Mouse (Mus musculus): ENCODE data around the gene Prpf4. TPM values are rescaled to one million over a fixed set of nuclear protein-coding genes. Genes with fewer than 3 reads are reported as not detected.

The Prpf4 gene
- polyA plus RNA-seq, 1 experiment from 2014 or later, result 25.3 TPM

DNA sequence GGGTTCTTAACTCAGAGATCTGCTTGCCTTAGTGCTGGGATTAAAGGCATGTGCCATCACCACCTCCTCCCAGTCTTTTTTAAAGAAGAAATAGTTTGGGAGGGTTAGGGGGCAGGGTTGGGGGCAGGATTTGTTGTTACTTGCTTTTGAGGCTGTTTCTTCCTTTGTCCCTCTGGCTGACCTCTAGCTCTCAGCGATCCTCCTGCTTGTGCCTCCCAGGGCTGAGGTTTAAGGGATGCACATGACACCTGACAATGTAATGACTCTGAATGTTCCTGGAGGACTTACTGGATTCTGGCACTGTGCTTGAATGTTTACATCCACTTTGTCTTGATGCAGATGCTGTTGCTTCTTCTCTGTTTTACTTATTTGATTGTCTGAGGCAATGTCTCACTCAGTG is 36.2 kb upstream of the Prpf4 start:
- H3K9ac ChIP-seq (replicated peaks), result no peak overlapping the region
- no peaks in the 10 kb centered on the region for H3K27me3 ChIP-seq
- no peak overlapping the region for H3K27ac ChIP-seq (replicated peaks)
- H3K4me3 ChIP-seq, result no peak overlapping the region
- 5% methylated on average over 1 of the region's 1 CpGs for WGBS
- no peak overlapping the region for H3K4me2 ChIP-seq (replicated peaks)
- H3K36me3 ChIP-seq, result no peaks in the 10 kb centered on the region
- H3K9me3 ChIP-seq, result no peaks in the 10 kb centered on the region
- no peaks in the 10 kb centered on the region for H3K4me1 ChIP-seq
- no peak for ATAC-seq (ENCODE audit: low FRiP score, low read depth)

DNA sequence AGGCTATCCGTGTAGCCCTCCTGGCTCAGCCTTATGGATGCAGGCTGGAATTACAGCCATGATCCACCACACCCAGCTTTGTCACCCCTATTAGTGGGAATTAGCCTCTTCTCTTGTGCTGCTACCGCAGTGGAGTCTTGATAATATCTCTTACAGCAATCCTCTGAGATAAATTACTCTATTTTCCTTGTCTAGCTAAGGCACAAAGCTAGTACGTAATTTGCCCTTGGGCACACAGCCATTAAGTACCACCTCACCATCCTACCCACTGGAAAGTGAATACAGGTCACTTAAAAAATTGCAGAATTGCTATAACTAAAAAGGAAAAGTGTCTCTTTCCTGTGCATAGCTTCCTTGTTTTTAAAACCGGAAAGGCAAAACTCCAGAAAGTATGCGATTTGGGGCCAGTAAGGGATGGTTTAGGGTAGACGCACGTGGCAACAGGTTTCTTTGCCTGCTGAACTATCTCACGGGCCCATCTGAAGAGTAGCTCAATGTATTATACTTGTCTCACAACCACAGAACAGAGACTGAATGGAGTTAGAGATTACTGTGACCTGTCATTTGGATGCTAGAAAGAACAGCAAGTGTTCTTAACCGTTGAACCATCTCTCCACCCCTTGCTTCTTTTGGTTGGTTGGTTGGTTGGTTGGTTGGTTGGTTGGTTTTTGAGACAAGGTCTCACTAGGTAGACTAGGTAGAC is 35.6 kb upstream of the Prpf4 start:
- no peak overlapping the region for H3K9ac ChIP-seq (replicated peaks)
- H3K4me1 ChIP-seq, result no peaks in the 10 kb centered on the region
- H3K4me2 ChIP-seq (replicated peaks), result no peak overlapping the region
- H3K27me3 ChIP-seq, result no peaks in the 10 kb centered on the region
- H3K36me3 ChIP-seq, result no peaks in the 10 kb centered on the region
- H3K9me3 ChIP-seq, result no peaks in the 10 kb centered on the region
- no peak overlapping the region for H3K4me3 ChIP-seq
- WGBS, result 84% methylated on average over 9 of the region's 9 CpGs
- no peak overlapping the region for H3K27ac ChIP-seq (replicated peaks)
- no peak for ATAC-seq (ENCODE audit: low FRiP score, low read depth)

DNA sequence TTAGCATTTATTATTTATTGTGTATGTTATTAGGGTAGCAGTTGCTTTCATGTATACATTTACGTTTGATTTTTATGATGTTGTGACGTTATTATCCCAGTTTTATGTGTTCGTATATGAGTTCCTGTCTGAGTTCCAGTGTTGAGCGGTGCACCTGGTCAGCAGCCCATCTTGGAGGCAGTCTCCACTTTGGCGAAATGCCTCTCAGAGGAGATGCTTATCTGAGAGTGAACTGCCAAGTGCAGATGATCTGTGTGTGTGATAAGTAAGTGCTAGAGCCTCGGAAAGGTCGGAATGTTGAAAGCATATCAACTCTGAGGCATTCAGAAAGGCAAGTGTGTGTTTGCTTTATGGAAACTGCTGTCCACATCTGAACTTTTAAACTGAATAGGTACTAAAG is 34.9 kb upstream of the Prpf4 start:
- no peak overlapping the region for H3K4me3 ChIP-seq
- no peak for ATAC-seq (ENCODE audit: low FRiP score, low read depth)

DNA sequence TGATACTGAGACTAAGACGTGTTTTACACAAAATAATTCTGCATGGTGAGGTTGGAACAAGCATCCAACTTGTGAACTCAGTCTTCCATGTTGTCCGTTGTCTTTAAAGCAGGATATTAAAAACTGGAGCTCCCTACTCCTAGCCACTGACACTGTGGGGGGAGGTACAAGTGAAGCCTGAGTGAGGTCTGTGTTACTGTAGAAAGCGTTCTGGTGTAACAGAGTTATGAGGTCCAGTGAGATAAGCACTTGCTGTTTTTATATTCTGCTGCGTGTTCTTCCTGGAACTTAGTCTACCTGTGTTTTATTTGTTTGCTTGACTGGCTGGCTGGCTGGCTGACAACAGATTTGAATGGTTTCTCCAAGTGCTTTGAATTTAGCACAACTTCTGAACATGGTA is 34.3 kb upstream of the Prpf4 start:
- Histone ChIP-seq H3K27ac (replicated peaks) (no peak overlapping the region), H3K4me3 (no peak overlapping the region), H3K36me3 (no peaks in the 10 kb centered on the region), H3K4me2 (replicated peaks) (no peak overlapping the region), H3K27me3 (no peaks in the 10 kb centered on the region), H3K4me1 (peaks cover 7% of the 10 kb centered on the region; the same call in 1 of the 2 replicates), H3K9me3 (no peaks in the 10 kb centered on the region), H3K9ac (replicated peaks) (no peak overlapping the region)
- 88% methylated on average over 4 of the region's 4 CpGs for WGBS
- ATAC-seq (ENCODE audit: low FRiP score, low read depth), result no peak

More for the DNA sequence above, 34.9 kb upstream of the Prpf4 start:
- no peak overlapping the region for H3K27ac ChIP-seq (replicated peaks)
- H3K9ac ChIP-seq (replicated peaks), result no peak overlapping the region
- 89% methylated on average over 7 of the region's 7 CpGs for WGBS
- peaks cover 2% of the 10 kb centered on the region; the same call in 1 of the 2 replicates for H3K4me1 ChIP-seq
- no peaks in the 10 kb centered on the region for H3K36me3 ChIP-seq
- H3K9me3 ChIP-seq, result no peaks in the 10 kb centered on the region
- H3K4me2 ChIP-seq (replicated peaks), result no peak overlapping the region
- H3K27me3 ChIP-seq, result no peaks in the 10 kb centered on the region

DNA sequence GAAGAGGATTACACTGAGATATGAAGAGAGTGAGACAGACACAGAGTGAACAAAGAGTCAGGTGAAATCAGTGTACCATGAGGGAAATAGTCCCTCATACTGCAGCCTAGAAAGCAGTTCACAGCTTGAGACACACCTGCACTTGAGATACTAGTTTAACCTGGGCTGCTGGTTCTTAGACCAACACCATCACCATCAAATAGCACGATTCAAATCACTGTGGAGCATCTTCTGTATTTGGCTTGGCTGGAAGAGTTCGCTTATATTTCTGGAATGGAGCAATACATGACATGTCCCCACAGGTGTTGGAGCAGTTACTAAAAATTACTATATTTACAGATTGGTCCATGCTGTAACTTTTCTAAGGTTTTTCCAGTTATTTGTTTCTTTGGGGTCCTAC is 32.5 kb upstream of the Prpf4 start:
- 94% methylated on average over 2 of the region's 2 CpGs for WGBS
- no peak for ATAC-seq (ENCODE audit: low FRiP score, low read depth)

DNA sequence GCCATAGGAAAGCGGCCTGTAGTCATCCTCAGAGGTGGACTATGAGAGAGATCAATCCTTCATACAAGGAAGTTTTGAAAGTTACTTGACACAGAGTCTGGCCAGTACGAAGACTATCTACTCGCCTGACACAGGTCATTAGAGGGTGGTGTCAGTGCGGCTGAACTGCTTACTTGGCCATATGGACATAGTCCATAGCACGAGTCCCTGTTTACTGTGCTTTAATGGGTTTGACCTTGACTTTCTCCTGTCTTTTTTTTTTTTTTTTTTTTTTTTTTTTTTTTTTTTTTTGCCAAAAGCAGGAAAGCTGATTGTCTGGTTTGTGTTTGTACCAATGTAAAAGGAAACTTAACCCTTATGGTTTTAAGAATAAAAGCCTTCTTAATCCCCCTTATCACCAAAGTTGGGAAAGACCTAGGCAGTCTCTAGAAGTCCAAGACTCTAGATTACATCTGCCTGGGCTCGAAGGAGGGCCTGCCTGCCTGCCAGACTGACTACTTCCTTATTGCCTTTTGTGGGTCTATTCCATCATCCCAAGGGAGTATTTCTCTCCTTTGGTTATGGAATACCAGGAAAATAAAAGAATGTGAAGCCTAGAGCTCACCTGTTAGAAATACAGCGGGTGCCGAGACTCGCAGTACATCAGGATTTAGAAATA is 28.7 kb upstream of the Prpf4 start:
- Histone ChIP-seq H3K9ac (replicated peaks) (no peak overlapping the region), H3K27ac (replicated peaks) (no peak overlapping the region), H3K36me3 (0 out of 2 replicates have a peak, but pooled peaks cover 3% of the 10 kb centered on the region), H3K9me3 (no peaks in the 10 kb centered on the region), H3K27me3 (no peaks in the 10 kb centered on the region), H3K4me1 (peaks cover 7% of the 10 kb centered on the region; the same call in 1 of the 2 replicates), H3K4me3 (no peak overlapping the region), H3K4me2 (replicated peaks) (no peak overlapping the region)
- WGBS, result 93% methylated on average over 9 of the region's 9 CpGs
- no peak for ATAC-seq (ENCODE audit: low FRiP score, low read depth)

More for the DNA sequence above, 32.5 kb upstream of the Prpf4 start:
- no peaks in the 10 kb centered on the region for H3K36me3 ChIP-seq
- H3K9ac ChIP-seq (replicated peaks), result no peak overlapping the region
- H3K4me2 ChIP-seq (replicated peaks), result no peak overlapping the region
- peaks cover 7% of the 10 kb centered on the region; the same call in 1 of the 2 replicates for H3K4me1 ChIP-seq
- no peaks in the 10 kb centered on the region for H3K27me3 ChIP-seq
- H3K27ac ChIP-seq (replicated peaks), result no peak overlapping the region
- no peaks in the 10 kb centered on the region for H3K9me3 ChIP-seq
- no peak overlapping the region for H3K4me3 ChIP-seq

DNA sequence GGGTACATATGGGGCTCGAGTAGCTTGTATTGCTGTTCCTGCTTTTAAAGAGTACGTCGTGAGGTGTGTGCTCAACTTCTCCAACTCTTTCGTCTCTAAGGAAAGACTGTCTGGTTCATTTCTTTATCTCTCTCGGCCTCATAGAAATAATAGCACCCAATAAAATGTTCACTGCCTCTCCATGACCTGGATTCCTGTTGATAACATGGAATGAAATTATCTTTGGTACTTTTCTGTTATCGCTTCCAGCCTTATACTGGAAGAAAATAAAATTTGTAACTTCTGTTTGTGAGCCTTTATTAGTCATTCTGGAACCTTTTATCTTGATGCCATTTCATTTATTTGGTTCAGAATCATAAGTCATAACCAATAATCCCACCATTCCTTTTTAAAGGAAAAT is 25.4 kb upstream of the Prpf4 start:
- WGBS, result 93% methylated on average over 6 of the region's 6 CpGs
- Histone ChIP-seq H3K4me3 (no peak overlapping the region), H3K9me3 (no peaks in the 10 kb centered on the region), H3K4me1 (peaks cover 7% of the 10 kb centered on the region; the same call in 1 of the 2 replicates), H3K9ac (replicated peaks) (no peak overlapping the region), H3K36me3 (peaks cover 19% of the 10 kb centered on the region), H3K4me2 (replicated peaks) (no peak overlapping the region), H3K27ac (replicated peaks) (no peak overlapping the region), H3K27me3 (no peaks in the 10 kb centered on the region)
- ATAC-seq (ENCODE audit: low FRiP score, low read depth), result no peak

DNA sequence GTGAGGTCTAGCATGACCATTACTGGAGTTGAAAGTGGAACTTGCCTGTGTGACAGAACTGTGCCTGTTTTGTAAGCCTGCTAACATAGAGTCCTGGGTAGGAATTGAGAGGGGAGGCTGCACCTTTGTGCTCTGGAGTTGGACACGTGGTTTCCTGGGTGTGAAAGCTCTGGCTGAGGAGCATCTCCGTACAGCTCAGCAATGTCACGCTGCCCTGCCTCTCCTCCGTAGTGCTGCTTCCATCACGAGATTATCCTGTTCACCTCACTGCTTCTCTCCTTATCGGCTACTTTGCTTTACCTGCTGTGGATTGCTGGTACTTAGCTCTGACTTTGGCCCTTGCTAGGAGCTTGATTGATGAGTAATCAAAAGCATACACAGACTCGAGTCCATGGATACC is 24.8 kb upstream of the Prpf4 start:
- no peaks in the 10 kb centered on the region for H3K9me3 ChIP-seq
- 84% methylated on average over 7 of the region's 7 CpGs for WGBS

DNA sequence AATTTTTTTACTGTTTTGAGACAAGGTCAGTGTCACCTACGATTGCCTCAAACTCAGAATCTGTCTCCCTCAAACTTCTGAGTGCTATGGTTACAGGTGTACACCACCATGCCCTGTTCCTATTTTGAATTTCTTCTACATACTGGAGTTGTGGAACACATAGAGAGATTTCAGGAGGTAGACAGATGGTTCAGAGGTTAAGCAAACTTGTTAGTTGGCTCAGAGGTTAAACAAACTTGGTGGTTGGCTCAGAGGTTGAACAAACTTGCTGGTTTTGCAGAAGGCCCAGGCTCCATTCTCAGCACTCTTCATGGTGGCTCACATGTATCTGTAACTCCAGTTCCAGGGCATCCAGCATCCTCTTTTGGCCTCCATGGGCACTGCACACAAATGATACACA is 24.4 kb upstream of the Prpf4 start:
- 100% methylated on average over 1 of the region's 1 CpGs for WGBS

More for the DNA sequence above, 24.8 kb upstream of the Prpf4 start:
- no peaks in the 10 kb centered on the region for H3K27me3 ChIP-seq
- no peak overlapping the region for H3K9ac ChIP-seq (replicated peaks)
- no peak overlapping the region for H3K4me3 ChIP-seq
- peaks cover 24% of the 10 kb centered on the region for H3K36me3 ChIP-seq
- no peak overlapping the region for H3K4me2 ChIP-seq (replicated peaks)
- no peak overlapping the region for H3K27ac ChIP-seq (replicated peaks)
- ATAC-seq (ENCODE audit: low FRiP score, low read depth), result no peak
- peaks cover 4% of the 10 kb centered on the region; the same call in 1 of the 2 replicates for H3K4me1 ChIP-seq

DNA sequence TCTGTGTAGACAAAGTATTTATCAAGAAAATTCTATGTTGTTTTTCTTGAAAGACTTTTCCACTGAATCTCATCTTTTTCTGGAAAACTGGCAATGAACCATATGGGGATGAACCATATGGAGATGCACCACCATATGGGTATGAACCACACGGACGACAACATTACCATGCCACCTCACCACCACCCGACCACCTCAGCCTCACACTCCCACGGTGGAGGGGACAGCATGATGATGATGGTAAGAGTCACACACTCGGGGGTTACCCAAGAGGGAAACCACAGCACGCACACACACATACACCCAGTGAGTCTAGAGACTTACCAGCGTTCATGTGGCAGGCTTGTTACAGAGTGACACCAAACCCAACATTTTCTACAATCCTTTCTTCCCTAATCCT is 23.2 kb upstream of the Prpf4 start:
- 89% methylated on average over 7 of the region's 7 CpGs for WGBS
- no peak for ATAC-seq (ENCODE audit: low FRiP score, low read depth)
- Histone ChIP-seq H3K4me3 (no peak overlapping the region), H3K27ac (replicated peaks) (no peak overlapping the region), H3K9ac (replicated peaks) (no peak overlapping the region), H3K27me3 (no peaks in the 10 kb centered on the region), H3K4me2 (replicated peaks) (no peak overlapping the region), H3K36me3 (peaks cover 39% of the 10 kb centered on the region), H3K9me3 (no peaks in the 10 kb centered on the region), H3K4me1 (no peaks in the 10 kb centered on the region)

More for the DNA sequence above, 24.4 kb upstream of the Prpf4 start:
- H3K9me3 ChIP-seq, result no peaks in the 10 kb centered on the region
- no peak overlapping the region for H3K4me3 ChIP-seq
- peaks cover 29% of the 10 kb centered on the region for H3K36me3 ChIP-seq
- no peaks in the 10 kb centered on the region for H3K27me3 ChIP-seq
- no peak for ATAC-seq (ENCODE audit: low FRiP score, low read depth)
- H3K9ac ChIP-seq (replicated peaks), result no peak overlapping the region
- H3K27ac ChIP-seq (replicated peaks), result no peak overlapping the region
- H3K4me1 ChIP-seq, result peaks cover under 1% of the 10 kb centered on the region; the same call in 1 of the 2 replicates
- H3K4me2 ChIP-seq (replicated peaks), result no peak overlapping the region

DNA sequence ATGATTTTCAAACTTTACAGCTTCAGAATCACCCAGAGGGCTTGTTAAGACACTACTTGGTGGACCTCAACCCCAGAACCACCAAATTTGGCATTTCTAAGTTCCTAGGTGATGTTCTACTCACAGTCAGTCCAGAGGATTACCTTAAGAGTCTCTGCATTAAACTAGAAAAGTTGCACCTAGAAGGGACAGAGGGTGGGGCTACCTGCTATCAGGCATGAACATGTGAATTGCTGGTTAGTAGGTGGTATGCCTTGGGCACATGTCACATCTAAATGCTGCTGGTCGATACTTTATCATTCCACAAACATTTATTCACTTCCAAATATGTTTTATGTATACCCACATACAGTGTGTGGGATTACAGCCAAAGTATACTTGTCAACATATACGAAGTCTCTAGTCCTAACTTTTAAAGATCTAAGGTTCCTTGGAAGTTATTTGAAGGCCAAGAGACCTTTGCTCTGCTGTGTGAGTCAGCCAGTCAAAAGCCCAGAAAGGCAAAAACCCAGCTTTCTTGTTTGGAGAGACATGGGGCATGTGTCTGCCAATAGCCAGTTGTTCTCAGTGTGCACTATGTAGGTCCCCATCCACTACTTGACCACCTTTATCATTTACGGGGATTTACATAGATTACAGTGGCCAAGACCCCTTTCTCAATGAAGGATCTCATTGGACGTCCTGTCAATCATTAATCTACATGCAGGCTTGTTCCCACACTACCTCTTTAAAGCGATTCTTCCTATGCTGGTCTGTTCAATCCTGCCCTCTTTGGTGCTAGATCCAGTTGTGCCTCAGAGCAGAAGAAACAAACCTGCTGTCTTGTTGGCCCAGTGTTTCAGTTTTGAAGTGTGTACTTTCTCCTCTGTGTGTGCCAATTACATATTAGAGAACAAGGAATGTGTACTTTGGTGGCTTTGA is 18.7 kb upstream of the Prpf4 start:
- no peak overlapping the region for H3K4me3 ChIP-seq
- WGBS, result 89% methylated on average over 5 of the region's 5 CpGs
- no peak for ATAC-seq (ENCODE audit: low FRiP score, low read depth)
- H3K4me1 ChIP-seq, result peaks cover 3% of the 10 kb centered on the region; the same call in 1 of the 2 replicates
- peaks cover 67% of the 10 kb centered on the region for H3K36me3 ChIP-seq
- no peaks in the 10 kb centered on the region for H3K9me3 ChIP-seq
- no peak overlapping the region for H3K27ac ChIP-seq (replicated peaks)
- H3K27me3 ChIP-seq, result no peaks in the 10 kb centered on the region
- no peak overlapping the region for H3K4me2 ChIP-seq (replicated peaks)
- no peak overlapping the region for H3K9ac ChIP-seq (replicated peaks)

Data from midbrain, embryonic 12.5 days (tissue).